Mouse (Mus musculus) CD8-positive naive resting alpha-beta T cell, adult 2 months (primary cell): Measurements from ENCODE around the gene Zfp775.

Experiments
- DNase-seq, 2 experiments: peaks; one replicate each; pipeline ENCODE4 v3.0.0; 2022; ENCODE audit warnings: low read depth in 2 of 2, low spot score in 2 of 2

Gene Zfp775

GRCm38 (mm10) chr6:48628377-48628776 is 26.5 kb downstream of the Zfp775 start:
- no peak for DNase-seq

DNA sequence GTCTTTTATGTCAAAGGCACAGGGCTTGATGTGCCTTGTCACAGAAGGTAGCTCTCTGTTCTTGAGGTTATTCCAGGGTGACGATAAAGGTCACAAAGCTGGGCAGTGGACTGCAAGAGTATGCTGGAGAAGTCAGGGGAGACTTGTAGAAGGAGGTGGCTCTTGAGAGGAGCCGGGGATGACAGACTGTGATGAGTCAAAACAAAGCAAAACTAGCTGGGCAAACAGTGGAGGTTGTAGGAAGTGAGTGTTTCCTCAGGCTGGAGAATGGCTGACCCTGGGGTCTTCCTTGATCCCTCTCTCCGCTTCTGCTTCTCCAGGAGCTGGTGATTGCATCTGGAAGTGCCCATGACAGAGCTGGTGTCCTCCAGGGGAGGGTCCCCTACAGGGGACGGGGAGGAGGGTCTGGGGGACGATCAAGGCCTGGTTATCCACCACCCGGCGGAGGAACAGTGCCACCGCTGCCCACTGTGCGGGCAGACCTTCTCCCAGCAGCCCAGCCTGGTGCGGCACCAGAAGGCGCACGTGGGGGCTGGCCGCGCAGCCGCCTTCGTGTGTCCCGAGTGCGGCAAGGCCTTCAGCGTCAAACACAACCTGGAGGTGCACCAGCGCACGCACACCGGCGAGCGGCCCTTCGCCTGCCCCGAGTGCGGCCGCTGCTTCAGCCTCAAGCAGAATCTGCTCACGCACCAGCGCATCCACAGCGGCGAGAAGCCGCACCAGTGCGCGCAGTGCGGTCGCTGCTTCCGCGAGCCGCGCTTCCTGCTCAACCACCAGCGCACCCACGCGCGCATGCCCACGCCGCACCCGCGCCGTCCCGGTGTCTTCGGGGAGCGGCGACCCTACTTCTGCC is 27.2 kb downstream of the Zfp775 start:
- peak; percentile 25 to 34 for DNase-seq

DNA sequence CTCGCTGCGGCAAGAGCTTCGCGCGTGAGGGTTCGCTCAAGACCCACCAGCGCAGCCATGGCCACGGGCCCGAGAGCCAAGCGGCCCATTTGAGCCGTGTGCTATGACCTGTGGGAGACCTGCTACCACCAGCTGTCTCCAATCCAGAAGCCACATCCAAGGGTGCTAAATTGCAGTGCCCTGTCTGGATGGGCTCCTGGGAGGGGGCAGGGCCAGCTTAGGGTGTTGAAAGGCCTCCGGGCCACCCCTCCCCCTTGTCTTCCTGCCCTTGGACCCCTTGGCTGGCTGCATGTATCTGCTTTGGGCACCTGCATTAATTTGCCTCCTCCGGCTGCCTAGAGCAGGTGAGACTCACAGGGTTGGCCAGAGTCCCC is 27.8 kb downstream of the Zfp775 start:
- DNase-seq = no peak

DNA sequence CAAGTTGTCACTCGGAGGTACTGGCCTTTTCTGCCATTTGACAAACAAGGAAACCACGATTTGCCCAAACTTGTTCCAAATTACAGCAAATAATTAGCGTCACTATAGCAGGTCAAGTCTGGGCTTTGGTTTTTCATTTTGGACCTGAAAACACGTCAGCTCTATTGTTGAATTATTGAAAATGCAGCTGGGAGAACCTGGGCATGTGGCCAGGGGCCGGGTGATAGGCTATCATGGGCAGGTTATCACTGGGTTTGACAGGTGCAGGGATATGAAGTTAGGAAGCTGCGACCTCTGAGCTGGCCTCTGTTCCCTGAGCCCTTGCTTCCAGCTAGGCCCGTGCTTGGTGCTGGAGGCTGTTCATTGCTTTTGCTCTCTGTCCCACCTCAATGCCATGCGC is 29.0 kb downstream of the Zfp775 start:
- no peak for DNase-seq

- DNase-seq = no peak
These were observed 33.2 kb downstream of the Zfp775 start for GRCm38 (mm10) chr6:48635105-48635504.

DNA sequence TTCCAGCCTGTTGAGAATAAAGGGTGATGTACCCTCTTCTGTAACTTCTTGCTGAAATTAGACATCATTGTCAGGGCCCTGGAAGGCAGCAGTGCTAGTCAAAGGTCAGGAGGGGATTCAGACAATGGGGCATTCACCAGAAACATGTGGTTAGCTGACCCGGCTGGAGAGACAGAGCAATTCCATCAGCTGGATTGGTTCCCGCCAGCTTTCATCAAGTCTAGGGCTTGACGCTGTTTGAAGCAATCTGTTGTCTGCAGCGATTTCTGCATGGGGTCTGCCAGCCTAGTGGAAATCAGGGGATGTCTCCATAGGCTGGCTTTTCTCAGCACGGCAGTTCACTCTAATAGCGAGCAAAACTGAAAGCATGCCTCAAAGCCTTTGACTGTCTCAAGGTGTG is 34.7 kb downstream of the Zfp775 start:
- no peak for DNase-seq

DNA sequence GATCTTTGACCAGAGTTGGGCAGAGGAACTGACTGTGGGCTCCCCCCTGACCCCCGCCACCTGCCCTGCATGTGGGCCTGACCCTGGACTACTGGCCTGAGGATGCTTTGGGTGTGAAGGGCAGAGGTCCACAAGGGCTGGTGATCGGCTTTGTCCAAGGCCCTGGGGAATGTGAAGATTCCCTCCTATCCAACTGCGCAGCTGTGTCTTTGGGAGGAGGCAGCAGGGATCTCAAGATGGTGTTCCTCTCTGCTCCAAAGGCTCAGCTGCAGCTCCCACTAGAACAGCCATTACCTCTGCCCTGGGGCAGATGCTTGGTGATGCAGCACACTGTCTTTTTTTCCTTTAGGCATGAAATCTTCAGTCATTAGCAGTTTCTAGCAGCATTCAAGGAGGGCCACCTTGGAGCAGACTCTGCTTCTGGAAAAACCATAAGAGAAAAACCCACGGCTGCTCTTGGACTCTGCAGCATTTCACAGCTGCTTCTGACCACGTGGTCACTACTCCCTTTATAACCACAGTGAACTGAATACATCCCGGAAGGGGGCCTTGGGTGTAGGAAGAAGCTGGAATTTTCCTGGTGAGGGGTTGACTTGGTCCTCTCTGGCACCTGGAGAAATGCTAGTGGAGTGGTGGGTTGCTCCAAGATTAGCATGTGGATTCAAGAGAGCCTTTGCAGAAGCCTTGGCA is 36.1 kb downstream of the Zfp775 start:
- DNase-seq = no peak

GRCm38 (mm10) chr6:48638553-48638952 is 36.7 kb downstream of the Zfp775 start:
- no peak for DNase-seq

DNA sequence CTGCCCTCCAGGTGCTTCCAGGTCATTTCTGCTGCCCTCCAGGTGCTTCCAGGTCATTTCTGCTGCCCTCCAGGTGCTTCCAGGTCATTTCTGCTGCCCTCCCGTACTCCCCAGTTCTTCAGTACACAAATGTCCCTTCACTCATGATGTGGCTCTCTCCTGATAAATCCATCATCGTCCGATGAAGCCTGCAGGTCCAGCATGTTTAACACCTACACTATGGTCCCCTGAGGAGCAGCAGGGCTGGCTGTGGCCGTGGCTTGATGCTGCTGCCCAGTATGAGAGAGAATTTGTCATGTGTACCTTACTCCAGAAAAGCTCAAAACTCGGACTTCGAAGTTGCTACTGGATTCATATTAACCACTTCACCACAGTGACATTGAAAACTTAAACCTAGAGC is 39.5 kb downstream of the Zfp775 start:
- no peak for DNase-seq

DNA sequence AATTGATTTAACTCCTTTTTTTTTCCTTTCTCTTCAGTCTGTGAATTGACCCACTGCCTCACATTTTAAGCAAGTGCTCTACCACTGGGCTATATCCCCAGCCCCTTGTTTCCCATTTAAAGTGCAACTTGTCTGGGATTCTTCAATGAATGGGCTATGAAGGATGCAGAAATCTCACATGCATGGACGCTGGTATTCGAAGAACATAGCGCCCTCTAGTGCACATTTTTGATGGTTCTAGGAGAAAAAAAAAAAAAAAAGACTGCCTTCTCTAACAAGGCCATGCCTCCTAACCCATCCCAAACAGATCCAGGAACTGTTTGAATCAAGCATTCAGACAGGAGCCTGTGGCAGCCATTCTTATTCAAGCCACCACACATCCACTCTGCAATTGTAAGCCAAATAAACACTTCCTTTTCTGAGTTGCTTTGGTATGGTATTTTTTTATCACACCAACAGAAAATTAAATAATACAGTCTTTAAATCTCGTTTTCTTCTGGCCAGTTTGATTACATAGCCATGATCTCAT is 41.0 kb downstream of the Zfp775 start:
- DNase-seq = peak in 1 of 2 experiments; percentile 53

- DNase-seq = peak; percentile 70 to 77
These were observed 43.9 kb downstream of the Zfp775 start for GRCm38 (mm10) chr6:48645660-48646308.

DNA sequence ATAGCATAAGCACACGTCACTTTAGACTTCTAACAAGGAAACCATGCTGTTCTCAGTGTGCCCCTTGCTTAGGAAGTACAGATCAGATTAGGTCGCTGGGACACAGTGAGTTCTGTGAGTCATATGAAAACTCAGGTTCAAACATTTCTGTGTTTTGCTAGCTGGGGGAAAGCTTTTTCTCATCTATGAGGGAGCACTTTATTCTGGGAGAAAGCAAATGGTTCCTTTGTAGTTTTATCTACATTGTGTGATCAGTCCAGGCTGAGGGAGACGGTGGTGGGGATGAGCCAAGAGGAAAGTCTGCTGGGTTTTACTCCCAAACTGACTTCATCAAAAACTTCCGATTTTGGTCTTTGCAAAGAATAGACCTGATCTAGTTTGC is 44.4 kb downstream of the Zfp775 start:
- DNase-seq = no peak

GRCm38 (mm10) chr6:48646995-48647394 is 45.1 kb downstream of the Zfp775 start, which contains the start of gene Gimap8:
Gimap8 (plus strand) TSS chr6:48647234.
- DNase-seq = peak; percentile 82 to 88

- DNase-seq = no peak
These were observed 45.7 kb downstream of the Zfp775 start for GRCm38 (mm10) chr6:48647611-48648010.

DNA sequence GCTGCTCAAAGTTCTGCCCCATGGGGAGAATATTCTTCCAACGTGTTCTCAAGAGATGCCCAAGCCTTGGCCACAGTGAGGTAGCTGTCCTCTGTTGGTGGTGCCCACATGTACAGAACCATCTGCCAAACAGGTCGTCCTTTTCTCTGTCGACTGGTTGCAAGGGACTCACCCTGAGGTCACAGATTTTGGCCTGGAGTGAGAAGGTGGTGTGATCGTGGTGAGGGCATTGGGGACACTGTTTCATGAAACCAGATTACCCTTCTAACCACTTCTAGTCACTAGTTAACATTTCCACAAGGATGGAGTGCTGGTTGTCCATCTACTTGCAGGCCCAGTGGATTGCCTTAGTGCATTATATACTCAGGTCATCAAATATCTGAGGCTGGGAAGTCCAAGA is 46.9 kb downstream of the Zfp775 start:
- DNase-seq = no peak

DNA sequence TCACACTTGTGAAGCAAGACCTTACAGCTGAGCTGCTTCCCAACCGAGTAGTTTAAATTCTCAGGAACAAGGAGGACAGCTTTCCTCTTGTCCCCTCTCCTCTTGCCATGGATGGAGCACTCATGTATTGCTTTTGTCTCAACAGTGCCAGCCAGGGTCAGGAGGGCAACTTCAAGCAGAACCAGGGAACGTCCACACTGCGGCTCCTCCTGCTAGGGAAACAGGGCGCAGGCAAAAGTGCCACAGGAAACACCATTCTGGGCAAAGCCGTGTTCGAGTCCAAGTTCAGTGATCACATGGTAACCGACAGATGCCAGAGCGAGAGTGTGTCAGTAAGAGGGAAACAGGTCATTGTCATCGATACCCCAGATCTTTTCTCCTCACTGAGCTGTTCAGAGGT is 48.2 kb downstream of the Zfp775 start:
- no peak for DNase-seq

DNA sequence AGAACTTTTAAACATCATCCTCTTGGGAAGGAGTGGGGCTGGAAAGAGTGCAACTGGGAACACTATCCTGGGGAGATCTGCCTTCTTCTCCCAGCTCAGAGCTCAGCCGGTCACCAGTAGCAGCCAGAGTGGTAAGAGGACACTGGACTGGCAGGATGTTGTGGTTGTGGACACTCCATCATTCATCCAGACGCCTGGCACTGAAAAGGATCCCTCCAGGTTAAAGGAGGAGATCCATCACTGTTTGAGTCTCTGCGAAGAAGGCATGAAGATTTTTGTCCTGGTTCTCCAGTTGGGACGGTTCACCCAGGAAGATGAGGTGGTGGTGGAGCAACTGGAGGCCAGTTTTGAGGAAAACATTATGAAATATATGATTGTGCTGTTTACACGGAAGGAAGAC is 56.9 kb downstream of the Zfp775 start:
- DNase-seq = no peak

DNA sequence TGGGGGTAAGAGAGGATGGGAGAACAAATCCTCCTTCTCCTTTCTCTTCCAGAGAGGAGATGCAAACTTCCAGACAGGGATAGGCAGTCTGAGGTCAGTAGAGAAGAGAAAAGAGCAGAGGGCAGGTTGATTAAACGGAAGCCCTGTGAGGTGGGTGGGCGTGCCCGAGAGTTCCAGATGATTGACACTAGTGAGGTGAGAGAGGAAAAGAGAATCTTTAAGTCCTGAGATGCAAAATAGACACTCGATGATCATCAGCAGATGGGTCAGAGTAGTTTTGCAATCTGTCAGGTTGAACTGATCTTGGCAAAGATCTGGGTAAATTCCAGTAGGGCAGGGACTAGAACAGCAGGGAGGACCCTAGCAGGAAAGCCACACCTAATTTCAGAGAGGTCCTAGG is 62.9 kb downstream of the Zfp775 start:
- DNase-seq = no peak

DNA sequence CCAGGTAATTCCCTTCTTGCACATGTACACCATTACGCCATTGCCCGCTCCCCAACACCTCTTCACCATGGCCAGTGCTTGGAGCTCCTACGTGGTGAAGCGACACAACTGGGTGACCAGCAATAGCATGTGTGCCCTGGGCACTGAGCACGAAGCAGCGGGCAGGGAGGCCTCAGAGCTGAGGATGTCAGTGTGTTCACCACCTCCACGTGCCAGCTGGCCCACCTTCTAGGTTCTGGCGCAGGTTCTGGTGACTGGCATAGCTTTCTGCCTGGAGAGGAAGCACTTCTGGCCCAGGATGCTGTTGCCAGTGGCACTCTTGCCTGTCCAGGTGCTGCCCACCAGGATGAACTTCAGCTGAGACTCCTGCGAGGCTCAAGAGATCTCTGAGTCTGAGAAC is 63.6 kb downstream of the Zfp775 start:
- no peak for DNase-seq

- DNase-seq = no peak
These were observed 64.3 kb downstream of the Zfp775 start for GRCm38 (mm10) chr6:48666159-48666586.

GRCm38 (mm10) chr6:48668022-48668421 is 66.2 kb downstream of the Zfp775 start:
- DNase-seq = no peak
